Mouse (Mus musculus) lung, postnatal 0 days (tissue): ENCODE results near the gene Farsa.

Experiments used
- CTCF ChIP-seq: IDR thresholded peaks from 2 replicates; pipeline ENCODE4 v1.5.1; 2016; ENCODE audit warnings: antibody characterized with exemption, mild to moderate bottlenecking
- EP300 ChIP-seq: IDR thresholded peaks from 2 replicates; pipeline ENCODE4 v1.6.1; 2016; ENCODE audit warnings: antibody characterized with exemption, mild to moderate bottlenecking, control low read depth

DNA sequence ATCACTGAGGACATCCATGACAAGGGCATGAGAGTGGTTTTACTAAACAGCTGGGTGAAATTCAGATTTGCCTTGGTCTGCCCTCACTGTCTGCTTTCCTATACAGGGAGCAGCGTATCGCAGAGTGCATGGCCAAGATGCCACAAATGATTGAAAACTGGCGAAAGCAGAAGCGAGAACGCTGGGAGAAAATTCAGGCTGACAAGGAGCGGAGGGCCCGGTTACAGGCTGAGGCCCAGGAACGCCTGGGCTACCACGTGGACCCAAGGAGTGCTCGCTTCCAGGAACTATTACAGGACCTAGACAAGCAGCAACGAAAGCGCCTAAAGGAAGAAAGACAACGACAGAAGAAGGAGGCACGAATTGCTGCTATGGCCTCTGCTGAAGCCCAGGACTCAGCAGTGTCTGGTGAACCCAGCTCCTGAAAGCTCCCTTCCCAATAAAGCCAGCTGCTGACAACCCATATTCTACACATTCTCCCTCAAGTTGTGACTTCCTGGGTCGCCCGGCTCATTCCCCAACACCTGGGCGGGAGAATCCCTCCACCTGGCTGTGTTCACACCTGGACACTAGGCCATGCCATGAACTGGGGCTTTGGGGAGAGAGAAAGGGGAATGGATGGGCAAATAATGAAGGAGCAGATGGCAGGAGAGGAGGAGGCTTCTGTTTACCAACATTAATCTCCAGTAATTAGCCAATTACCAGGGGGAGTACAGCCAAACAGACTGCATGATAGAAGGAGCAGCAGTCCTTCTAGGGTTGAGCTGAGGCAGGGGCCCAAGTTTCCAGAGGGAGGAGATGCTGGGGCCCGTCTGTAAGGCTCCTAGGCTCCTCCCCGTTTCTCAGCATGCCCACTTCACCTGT, 22.6 kb upstream of the Farsa start:
- no peak for TF ChIP-seq CTCF
- no peak for TF ChIP-seq EP300
